Mouse (Mus musculus) embryonic facial prominence, embryonic 14.5 days (tissue): ENCODE results near the gene Atp2b2. TPM values are rescaled to one million over a fixed set of nuclear protein-coding genes. Genes with fewer than 3 reads are reported as not detected.

Experiments used
- ATAC-seq: fragments of 200-750 bp; cut with Nextera tagmentation; 2 replicates; pipeline ENCODE4 v1.8.0; 2017; ENCODE audit warnings: low read depth, moderate number of reproducible peaks, moderate TSS enrichment
- DNase-seq: peaks from one replicate; pipeline ENCODE4 v3.0.0-alpha.2; 2015; ENCODE audit warnings: low spot score
- H3K27ac ChIP-seq: fragments of 300-500 bp; sonication (generic); replicated peaks from 2 replicates; pipeline ENCODE4 v1.5.1; 2014; ENCODE audit warnings: low read depth, mild to moderate bottlenecking, low read length, moderate library complexity
- H3K27me3 ChIP-seq: fragments of 300-500 bp; sonication (generic); replicated peaks from 2 replicates; pipeline ENCODE4 v1.6.1; 2014; ENCODE audit warnings: low read length; ENCODE audit not compliant: control insufficient read depth, insufficient read depth
- H3K36me3 ChIP-seq: fragments of 300-500 bp; sonication (generic); 2 replicates; pipeline ENCODE4 v1.6.1; 2014; ENCODE audit warnings: low read length, mixed read lengths; ENCODE audit not compliant: control insufficient read depth, insufficient read depth
- H3K4me1 ChIP-seq: fragments of 300-500 bp; sonication (generic); 2 replicates; pipeline ENCODE4 v1.6.1; 2014; ENCODE audit warnings: antibody characterized with exemption, low read length; ENCODE audit not compliant: control insufficient read depth, insufficient read depth
- H3K4me2 ChIP-seq: fragments of 300-500 bp; sonication (generic); 2 replicates; pipeline ENCODE4 v1.6.1; 2014; ENCODE audit warnings: low read depth, mild to moderate bottlenecking, low read length, moderate library complexity, mixed read lengths
- H3K4me3 ChIP-seq: fragments of 300-500 bp; sonication (generic); 2 replicates; pipeline ENCODE4 v1.5.1; 2014; ENCODE audit warnings: low read depth, mild to moderate bottlenecking, low read length
- H3K9ac ChIP-seq: fragments of 300-500 bp; sonication (generic); 2 replicates; pipeline ENCODE4 v1.6.1; 2014; ENCODE audit warnings: low read depth, mild to moderate bottlenecking, low read length, moderate library complexity, mixed read lengths
- H3K9me3 ChIP-seq: fragments of 300-500 bp; sonication (generic); 2 replicates; pipeline ENCODE4 v1.6.1; 2016; ENCODE audit warnings: low read length; ENCODE audit not compliant: control insufficient read depth
- WGBS: fragments of 180-500 bp; shearing (Covaris S2); extraction: QIAGEN DNeasy Blood & Tissue Kit; methylation state at CpG from one replicate; pipeline ENCODE4 v1.1.7; 2014; 5-methylcytosine and 5-hydroxymethylcytosine counted together
- polyA plus RNA-seq: library from polyadenylated mRNA; unstranded; fragments of >200 nt; fragmentation: Nextera tagmentation; extraction: Ambion mirVana; gene quantifications from 2 replicates; pipeline ENCODE4 v1.2.1, GENCODE M21; 2014

Gene Atp2b2
- polyA plus RNA-seq, 1 experiment from 2014 or later, result 1.4 TPM

GRCm38 (mm10) chr6:113958003-113958402 lies 84.4 kb downstream of the Atp2b2 start:
- no peak overlapping the region for H3K9ac ChIP-seq
- no peak for DNase-seq
- H3K4me1 ChIP-seq, result no peaks in the 10 kb centered on the region
- H3K27me3 ChIP-seq, result no peaks in the 10 kb centered on the region
- 82% methylated on average over 5 of the region's 5 CpGs for WGBS
- no peaks in the 10 kb centered on the region for H3K9me3 ChIP-seq
- H3K27ac ChIP-seq, result no peak overlapping the region
- H3K36me3 ChIP-seq, result no peaks in the 10 kb centered on the region
- H3K4me3 ChIP-seq, result no peak overlapping the region
- no peak for ATAC-seq
- no peak overlapping the region for H3K4me2 ChIP-seq

- WGBS, result 80% methylated on average over 19 of the region's 19 CpGs
- Histone ChIP-seq H3K36me3 (no peaks in the 10 kb centered on the region), H3K4me1 (no peaks in the 10 kb centered on the region), H3K4me2 (no peak overlapping the region), H3K27ac (no peak overlapping the region), H3K9me3 (no peaks in the 10 kb centered on the region), H3K9ac (no peak overlapping the region), H3K4me3 (no peak overlapping the region), H3K27me3 (no peaks in the 10 kb centered on the region)
- ATAC-seq (no peak), DNase-seq (no peak)
Measured at GRCm38 (mm10) chr6:113957232-113957940, 85.0 kb downstream of the Atp2b2 start.

GRCm38 (mm10) chr6:113947515-113947914 lies 94.9 kb downstream of the Atp2b2 start:
- DNase-seq (no peak), ATAC-seq (no peak)
- no peak overlapping the region for H3K27ac ChIP-seq
- H3K9ac ChIP-seq, result no peak overlapping the region
- WGBS, result 88% methylated on average over 8 of the region's 8 CpGs
- H3K36me3 ChIP-seq, result no peaks in the 10 kb centered on the region
- H3K4me1 ChIP-seq, result no peaks in the 10 kb centered on the region
- no peaks in the 10 kb centered on the region for H3K27me3 ChIP-seq
- no peak overlapping the region for H3K4me3 ChIP-seq
- H3K9me3 ChIP-seq, result no peaks in the 10 kb centered on the region
- no peak overlapping the region for H3K4me2 ChIP-seq

GRCm38 (mm10) chr6:113942355-113942754 lies 100.1 kb downstream of the Atp2b2 start:
- Histone ChIP-seq H3K27ac (no peak overlapping the region), H3K36me3 (no peaks in the 10 kb centered on the region), H3K9ac (no peak overlapping the region), H3K4me1 (no peaks in the 10 kb centered on the region), H3K4me2 (no peak overlapping the region), H3K4me3 (no peak overlapping the region), H3K9me3 (no peaks in the 10 kb centered on the region), H3K27me3 (no peaks in the 10 kb centered on the region)
- no peak for DNase-seq
- ATAC-seq, result no peak
- 60% methylated on average over 12 of the region's 12 CpGs for WGBS

GRCm38 (mm10) chr6:113941324-113941723 lies 101.1 kb downstream of the Atp2b2 start:
- Histone ChIP-seq H3K4me1 (no peaks in the 10 kb centered on the region), H3K9ac (no peak overlapping the region), H3K4me3 (no peak overlapping the region), H3K4me2 (no peak overlapping the region), H3K27ac (no peak overlapping the region), H3K9me3 (no peaks in the 10 kb centered on the region), H3K27me3 (no peaks in the 10 kb centered on the region), H3K36me3 (no peaks in the 10 kb centered on the region)
- DNase-seq, result no peak
- WGBS, result 77% methylated on average over 5 of the region's 5 CpGs
- no peak for ATAC-seq

- Histone ChIP-seq H3K9me3 (no peaks in the 10 kb centered on the region), H3K4me1 (no peaks in the 10 kb centered on the region), H3K27me3 (no peaks in the 10 kb centered on the region), H3K27ac (no peak overlapping the region), H3K4me3 (no peak overlapping the region), H3K4me2 (no peak overlapping the region), H3K36me3 (no peaks in the 10 kb centered on the region), H3K9ac (no peak overlapping the region)
- no peak for DNase-seq
- no peak for ATAC-seq
- 90% methylated on average over 8 of the region's 8 CpGs for WGBS
Measured at GRCm38 (mm10) chr6:113939442-113939841, 103.0 kb downstream of the Atp2b2 start.

GRCm38 (mm10) chr6:113936811-113937508 lies 105.5 kb downstream of the Atp2b2 start:
- ATAC-seq (no peak; the same call in 1 of the 2 replicates), DNase-seq (peak; percentile 51)
- Histone ChIP-seq H3K27me3 (no peaks in the 10 kb centered on the region), H3K4me1 (no peaks in the 10 kb centered on the region), H3K9ac (no peak overlapping the region), H3K4me3 (no peak overlapping the region), H3K36me3 (no peaks in the 10 kb centered on the region), H3K27ac (no peak overlapping the region), H3K4me2 (no peak overlapping the region), H3K9me3 (no peaks in the 10 kb centered on the region)
- WGBS, result 40% methylated on average over 6 of the region's 6 CpGs

- DNase-seq (no peak), ATAC-seq (no peak)
- no peak overlapping the region for H3K4me2 ChIP-seq
- no peaks in the 10 kb centered on the region for H3K27me3 ChIP-seq
- H3K9ac ChIP-seq, result no peak overlapping the region
- 38% methylated on average over 8 of the region's 8 CpGs for WGBS
- H3K4me1 ChIP-seq, result no peaks in the 10 kb centered on the region
- no peak overlapping the region for H3K27ac ChIP-seq
- H3K4me3 ChIP-seq, result no peak overlapping the region
- H3K36me3 ChIP-seq, result no peaks in the 10 kb centered on the region
- no peaks in the 10 kb centered on the region for H3K9me3 ChIP-seq
Measured at GRCm38 (mm10) chr6:113936111-113936510, 106.3 kb downstream of the Atp2b2 start.

GRCm38 (mm10) chr6:113934692-113935091 lies 107.7 kb downstream of the Atp2b2 start:
- no peaks in the 10 kb centered on the region for H3K36me3 ChIP-seq
- no peak overlapping the region for H3K27ac ChIP-seq
- H3K4me1 ChIP-seq, result no peaks in the 10 kb centered on the region
- H3K9ac ChIP-seq, result no peak overlapping the region
- H3K4me3 ChIP-seq, result no peak overlapping the region
- DNase-seq (no peak), ATAC-seq (no peak)
- H3K9me3 ChIP-seq, result no peaks in the 10 kb centered on the region
- H3K27me3 ChIP-seq, result no peaks in the 10 kb centered on the region
- H3K4me2 ChIP-seq, result no peak overlapping the region
- WGBS, result 71% methylated on average over 8 of the region's 8 CpGs
